26 mouse cellular contexts compared by ENCODE assay signal in the genomic region with DNA sequence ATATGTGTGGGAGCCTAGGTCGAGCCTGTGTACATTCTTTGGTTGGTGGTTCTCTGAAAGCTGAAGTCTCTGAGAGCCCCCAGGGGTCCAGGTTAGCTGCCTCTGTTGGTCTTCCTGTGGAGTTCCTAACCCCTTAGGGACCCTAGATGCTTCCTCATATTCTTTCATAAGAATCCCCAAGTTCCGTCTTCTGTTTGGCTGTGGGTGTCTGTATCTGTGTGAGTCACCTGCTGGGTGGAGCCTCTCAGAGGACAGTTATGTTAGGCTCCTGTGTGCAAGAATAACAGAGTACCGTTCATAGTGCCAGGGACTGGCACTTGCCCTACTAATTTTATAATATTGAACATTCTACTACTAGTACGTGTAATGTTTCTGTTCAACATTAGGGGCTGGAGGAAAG. TPM values are rescaled to one million over a fixed set of nuclear protein-coding genes. Genes with fewer than 3 reads are reported as not detected.
DNase-seq lines count a peak whose midpoint lies in the region; ATAC-seq and TF ChIP-seq lines count a peak whose summit lies in the region.
"Had no signal": no experiment of that assay in that cellular context is flagged by ENCODE, and none has a peak within 500 bp of the region (broad histone marks: within the 10 kb centered on the region; RNA-seq: fewer than 3 reads in every experiment).

No protein-coding gene starts in this region.

- H3K36me3 ChIP-seq in myocyte (ENCODE audit: control insufficient read depth, insufficient read depth), result no peaks in the 10 kb centered on the region
- H3K36me3 ChIP-seq: embryonic facial prominence, embryonic 13.5 days; G1E; heart, embryonic 10.5 days; intestine, embryonic 15.5 days; limb, embryonic 10.5 days; midbrain, embryonic 12.5 days had no signal

- no peak overlapping the region for H3ac ChIP-seq in myocyte (ENCODE audit: control insufficient read depth, insufficient read length)

- no peaks in the 10 kb centered on the region for H3K79me2 ChIP-seq in myocyte (ENCODE audit: control insufficient read depth, insufficient read depth)

- DNase-seq in CD4-positive helper T cell, adult 2 months (ENCODE audit: low read depth, low spot score), result peak; percentile 28
- peak; percentile 54 to 62 for DNase-seq in adrenal gland, postnatal 36 days
- no peak for DNase-seq in kidney, postnatal 36 days
- no peak for DNase-seq in layer of hippocampus, adult 18-20 months (ENCODE audit: low spot score in 2 of 2)
- no peak for DNase-seq in heart, adult 11 months
- DNase-seq: cerebellum, adult 2 months; cerebellum, postnatal 36 days; embryo, embryonic 11 days; gastrocnemius, adult 2 months; heart, postnatal 4 days; kidney, adult 8-10 months; kidney, postnatal 14 days; liver; thymus, postnatal 14 days had no signal

- no peak for TF ChIP-seq POLR2A in myocyte (IDR thresholded peaks at IDR 0.05; ENCODE audit: insufficient read length, low read depth)

- H3K4me3 ChIP-seq in myocyte, result no peak overlapping the region
- H3K4me3 ChIP-seq: embryonic facial prominence, embryonic 13.5 days; erythroblast, embryonic 14.5 days; gastrocnemius, adult 2 months; heart, embryonic 10.5 days; intestine, embryonic 15.5 days; limb, embryonic 10.5 days; midbrain, embryonic 12.5 days had no signal

- ATAC-seq in activated CD4-positive, CD25-positive, alpha-beta regulatory T cell, adult 4 months, result peak; percentile 17
- ATAC-seq: forebrain, embryonic 14.5 days; intestine, embryonic 15.5 days had no signal

- H3K4me2 ChIP-seq in myocyte (ENCODE audit: low read depth), result peak overlapping the region; percentile 30
- H3K4me2 ChIP-seq: embryonic facial prominence, embryonic 13.5 days; hindbrain, embryonic 14.5 days; intestine, embryonic 15.5 days; midbrain, embryonic 12.5 days had no signal

- no peaks in the 10 kb centered on the region for H3K27me3 ChIP-seq in myocyte (ENCODE audit: control insufficient read depth, insufficient read depth, insufficient read length)
- H3K27me3 ChIP-seq: embryonic facial prominence, embryonic 13.5 days; intestine, embryonic 15.5 days; midbrain, embryonic 12.5 days had no signal

TF ChIP-seq in myocyte, 11 proteins besides CTCF, POLR2A, EP300 and RAD21:
- TF ChIP-seq MYOD1 (IDR thresholded peaks at IDR 0.05; ENCODE audit: control insufficient read depth in 1 of 3, insufficient read length in 2 of 3, low read depth in 2 of 3), result no peak
- TF ChIP-seq CEBPB (IDR thresholded peaks at IDR 0.05; ENCODE audit: insufficient read depth, poor library complexity, severe bottlenecking), result no peak
- no peak for TF ChIP-seq SRF (IDR thresholded peaks at IDR 0.05; ENCODE audit: control insufficient read depth, insufficient read length, low read depth)
- TF ChIP-seq TCF12 (IDR thresholded peaks at IDR 0.05; ENCODE audit: insufficient read depth, poor library complexity, severe bottlenecking), result no peak
- no peak for TF ChIP-seq MYOG (IDR thresholded peaks at IDR 0.05; ENCODE audit: control insufficient read depth in 1 of 3, insufficient read depth in 1 of 3, insufficient read length in 2 of 3, low read depth in 2 of 3)
- TF ChIP-seq E2F4 (IDR thresholded peaks at IDR 0.05; ENCODE audit: insufficient read depth), result no peak

RNA-seq across cellular contexts. Expression of gene Tnfsf11, which starts 45.0 kb away (rescaled TPM):
- 10 to 100 TPM; 10.7 to 12.4 TPM for polyA plus RNA-seq in activated CD4-positive, CD25-positive, alpha-beta regulatory T cell, adult 4 months (2017; shearing (Covaris generic))
- total RNA-seq in adrenal gland, postnatal 36 days (2021), result under 1 TPM; 0.13 TPM
- polyA plus RNA-seq in myocyte (2012; fragmentation: generic; extraction: Trizol), result 0.18 TPM
- total RNA-seq in layer of hippocampus, adult 18-20 months (2021), result not detected
- total RNA-seq: G1E; gastrocnemius, adult 2 months; gastrocnemius, postnatal 4 days; heart, postnatal 4 days had no signal
- polyA plus RNA-seq: cerebellum, adult 2 months; erythroblast, embryonic 14.5 days; forebrain, embryonic 14.5 days; G1E had no signal

Comparison
In these comparisons a context has a peak if more than half of its experiments do, and no peak if none do; other contexts are left out.
1. DNase-seq: peak in CD4-positive helper T cell, adult 2 months (single experiment) and adrenal gland, postnatal 36 days (2 of 2); none in kidney, postnatal 36 days (0 of 2), layer of hippocampus, adult 18-20 months (0 of 2) and heart, adult 11 months (single experiment).